Mouse (Mus musculus) MEL (cell line): ENCODE results near the gene Nme3.

Source experiments
- CTCF ChIP-seq, 3 experiments: IDR thresholded peaks in 2 of 3; conservative IDR thresholded peaks in 1 of 3; 2 replicates each; pipeline ENCODE4 v1.5.1; 2011 to 2012; ENCODE audit warnings: low read length in 3 of 3, low read depth in 2 of 3, mild to moderate bottlenecking in 2 of 3, improper control_type of control experiment in 1 of 3, inconsistent platforms in 1 of 3, mixed read lengths in 1 of 3, moderate library complexity in 1 of 3; ENCODE audit not compliant: control insufficient read depth in 1 of 3, insufficient read depth in 1 of 3, poor library complexity in 1 of 3, severe bottlenecking in 1 of 3
- E2F4 ChIP-seq: IDR thresholded peaks from 2 replicates; pipeline ENCODE4 v1.6.1; 2011; ENCODE audit warnings: low read depth, low read length, improper control_type of control experiment, borderline replicate concordance
- EP300 ChIP-seq, 2 experiments: IDR thresholded peaks; 2 replicates each; pipeline ENCODE4 v1.6.1; 2011; ENCODE audit warnings: improper control_type of control experiment in 2 of 2, low read length in 2 of 2, low read depth in 1 of 2, mild to moderate bottlenecking in 1 of 2
- POLR2AphosphoS2 ChIP-seq: IDR thresholded peaks from 2 replicates; pipeline ENCODE4 v1.6.1; 2011; ENCODE audit warnings: low read length, improper control_type of control experiment
- TAL1 ChIP-seq: IDR thresholded peaks from 2 replicates; pipeline ENCODE4 v1.6.1; 2012; ENCODE audit warnings: mild to moderate bottlenecking, inconsistent platforms, low read length, moderate library complexity, mixed read lengths
- TBP ChIP-seq: IDR thresholded peaks from 2 replicates; pipeline ENCODE4 v1.8.0; 2011; ENCODE audit warnings: low read depth, low read length, improper control_type of control experiment
- UBTF ChIP-seq: IDR thresholded peaks from 2 replicates; pipeline ENCODE4 v1.6.1; 2012; ENCODE audit warnings: low read depth, mild to moderate bottlenecking, inconsistent platforms, low read length, improper control_type of control experiment, moderate library complexity, borderline replicate concordance; ENCODE audit not compliant: insufficient read depth
- ZKSCAN1 ChIP-seq: IDR thresholded peaks from 2 replicates; pipeline ENCODE4 v1.6.1; 2012; ENCODE audit warnings: low read depth, mild to moderate bottlenecking, inconsistent platforms, low read length, improper control_type of control experiment, moderate library complexity
- ZMIZ1 ChIP-seq: IDR thresholded peaks from 2 replicates; pipeline ENCODE4 v1.6.1; 2012; ENCODE audit warnings: low read depth, mild to moderate bottlenecking, inconsistent platforms, low read length, improper control_type of control experiment, moderate library complexity
- ZNF384 ChIP-seq: IDR thresholded peaks from 2 replicates; pipeline ENCODE4 v1.6.1; 2012; ENCODE audit warnings: low read depth, mild to moderate bottlenecking, inconsistent platforms, low read length, improper control_type of control experiment

- TF ChIP-seq ZMIZ1 (no peak), ZKSCAN1 (no peak), TBP (no peak), TAL1 (no peak), CTCF (IDR thresholded peaks at IDR 0.05 in 2 of 3, conservative IDR thresholded peaks at IDR 0.05 in 1 of 3; ENCODE audit: control insufficient read depth in 1 of 3, insufficient read depth in 1 of 3, low read depth in 2 of 3, low read length in 3 of 3, poor library complexity in 1 of 3, severe bottlenecking in 1 of 3) (no peak), POLR2AphosphoS2 (no peak), EP300 (IDR thresholded peaks at IDR 0.05; ENCODE audit: low read depth in 1 of 2, low read length in 2 of 2) (no peak), E2F4 (no peak), ZNF384 (no peak), UBTF (no peak)
These were observed 5.0 kb upstream of the Nme3 start for GRCm38 (mm10) chr17:24891321-24891720.
